Mouse (Mus musculus): Measurements from ENCODE around the gene Ago1.

GRCm38 (mm10) chr4:126412526-126412925 is 55.9 kb downstream of the Ago1 start:
- TF ChIP-seq CTCF (IDR thresholded peaks at IDR 0.05; ENCODE audit: borderline replicate concordance, insufficient read depth, low read depth, low read length) (no peak), POLR2A (IDR thresholded peaks at IDR 0.05; ENCODE audit: borderline replicate concordance, insufficient read depth, low read length) (no peak)
